Mouse (Mus musculus) embryo, embryonic 11.5 days (tissue): ENCODE measurements at regions not wholly inside any gene's neighbourhood (a gene's known extent, or its start where the extent isn't known, plus 50 kb on each side); places are given as distances from the start of the nearest gene placed in this dataset.
A peak's percentile ranks its signal among the peaks of the same experiment; 100 is the strongest.
"Not testable (repeated sequence)": the region's sequence is repeated elsewhere in the genome, so short reads cannot be mapped to it uniquely, and the experiment has no call there.

Experiments
- DNase-seq: peaks from one replicate; pipeline ENCODE4 v3.0.0-alpha.2; 2012; ENCODE audit warnings: low read depth, low spot score

GRCm38 (mm10) chr3:53792541-53792940, 52.3 kb upstream of the Gm10985 start:
- DNase-seq: no peak

- no peak for DNase-seq
Measured at GRCm38 (mm10) chr3:53789706-53790105, 55.2 kb upstream of the Gm10985 start.

- DNase-seq: no peak
Measured at GRCm38 (mm10) chr3:53785201-53785600, 59.7 kb upstream of the Gm10985 start.

GRCm38 (mm10) chr3:53776668-53777067, 68.2 kb upstream of the Gm10985 start:
- no peak for DNase-seq

GRCm38 (mm10) chr3:53767601-53768000, 77.3 kb upstream of the Gm10985 start:
- DNase-seq: no peak

GRCm38 (mm10) chr3:53763981-53764380, 80.9 kb upstream of the Gm10985 start:
- DNase-seq: no peak

GRCm38 (mm10) chr3:53761514-53762075, 83.3 kb upstream of the Gm10985 start:
- no peak for DNase-seq

- no peak for DNase-seq
Measured at GRCm38 (mm10) chr3:53756115-53756853, 88.6 kb upstream of the Gm10985 start.

- no peak for DNase-seq
Measured at GRCm38 (mm10) chr3:53737161-53737560, 80.0 kb upstream of the Frem2 start.

- DNase-seq: not testable (repeated sequence)
Measured at GRCm38 (mm10) chr3:53735607-53736006, 78.5 kb upstream of the Frem2 start.

- peak; percentile 45 for DNase-seq
Measured at GRCm38 (mm10) chr3:53735147-53735546, 78.0 kb upstream of the Frem2 start.

- DNase-seq: no peak
Measured at GRCm38 (mm10) chr3:53730440-53730839, 73.3 kb upstream of the Frem2 start.

- DNase-seq: peak; percentile 32
Measured at GRCm38 (mm10) chr3:53729810-53730209, 72.7 kb upstream of the Frem2 start.

GRCm38 (mm10) chr3:53729131-53729530, 72.0 kb upstream of the Frem2 start:
- DNase-seq: no peak

GRCm38 (mm10) chr3:53727737-53728136, 70.6 kb upstream of the Frem2 start:
- DNase-seq: no peak

- no peak for DNase-seq
Measured at GRCm38 (mm10) chr3:53707101-53707500, 49.9 kb upstream of the Frem2 start.
